Mouse (Mus musculus) ES-Bruce4 (cell line): ENCODE results near the gene Card11. TPM values are rescaled to one million over a fixed set of nuclear protein-coding genes. Genes with fewer than 3 reads are reported as not detected.

Source experiments
- H3K27ac ChIP-seq: 2 replicates; pipeline ENCODE4 v1.5.1; 2012; ENCODE audit warnings: low read length, inconsistent platforms; ENCODE audit not compliant: insufficient read depth
- H3K27me3 ChIP-seq: 2 replicates; pipeline ENCODE4 v1.6.1; 2012; ENCODE audit warnings: mild to moderate bottlenecking, low read length, inconsistent platforms; ENCODE audit not compliant: control insufficient read depth, poor library complexity, insufficient read depth, severe bottlenecking
- H3K36me3 ChIP-seq: 2 replicates; pipeline ENCODE4 v1.6.1; 2012; ENCODE audit warnings: inconsistent platforms, mild to moderate bottlenecking, low read length, moderate library complexity; ENCODE audit not compliant: control insufficient read depth, poor library complexity, insufficient read depth, severe bottlenecking
- H3K4me1 ChIP-seq: one replicate; pipeline ENCODE4 v1.8.1; 2011; ENCODE audit warnings: low read length; ENCODE audit not compliant: control insufficient read depth, insufficient read depth
- H3K4me3 ChIP-seq: 2 replicates; pipeline ENCODE4 v1.5.1; 2011; ENCODE audit warnings: low read depth, mild to moderate bottlenecking, low read length
- H3K9ac ChIP-seq: 2 replicates; pipeline ENCODE4 v1.6.1; 2012; ENCODE audit warnings: low read depth, mild to moderate bottlenecking, inconsistent platforms; ENCODE audit not compliant: poor library complexity, severe bottlenecking
- H3K9me3 ChIP-seq: replicated peaks from 2 replicates; pipeline ENCODE4 v1.6.1; 2012; ENCODE audit warnings: mild to moderate bottlenecking, low read length, inconsistent platforms; ENCODE audit not compliant: control insufficient read depth, poor library complexity, insufficient read depth, severe bottlenecking
- CTCF ChIP-seq: IDR thresholded peaks from one replicate; pipeline ENCODE4 v1.8.1; 2011; ENCODE audit warnings: low read depth, low read length
- EP300 ChIP-seq: IDR thresholded peaks from 2 replicates; pipeline ENCODE4 v1.6.1; 2011; ENCODE audit warnings: low read depth, low read length; ENCODE audit not compliant: insufficient read depth
- POLR2A ChIP-seq: IDR thresholded peaks from one replicate; pipeline ENCODE4 v1.8.1; 2011; ENCODE audit warnings: low read length; ENCODE audit not compliant: insufficient read depth
- polyA plus RNA-seq: library from polyadenylated mRNA; stranded (reverse); fragments of >200 nt; gene quantifications from 2 replicates; pipeline ENCODE4 v1.2.4, GENCODE M21; 2011; ENCODE audit warnings: low read depth; ENCODE audit not compliant: missing spikeins, insufficient read depth, insufficient read length

Card11 gene
- polyA plus RNA-seq, 1 experiment = not detected

- H3K36me3 ChIP-seq = no peaks in the 10 kb centered on the region
- no peaks in the 10 kb centered on the region for H3K9me3 ChIP-seq
- H3K27ac ChIP-seq = no peak overlapping the region
- H3K4me1 ChIP-seq = no peaks in the 10 kb centered on the region
- no peak overlapping the region for H3K9ac ChIP-seq
- TF ChIP-seq EP300 (no peak), CTCF (no peak), POLR2A (no peak)
- no peaks in the 10 kb centered on the region for H3K27me3 ChIP-seq
- H3K4me3 ChIP-seq = no peak overlapping the region
Observed at GRCm38 (mm10) chr5:140841942-140842341, 158.4 kb downstream of the Card11 start.

GRCm38 (mm10) chr5:140831064-140831431 is 169.3 kb downstream of the Card11 start:
- Histone ChIP-seq H3K9me3 (no peaks in the 10 kb centered on the region), H3K36me3 (0 out of 2 replicates have a peak, but pooled peaks cover 3% of the 10 kb centered on the region), H3K4me3 (no peak overlapping the region), H3K27me3 (no peaks in the 10 kb centered on the region), H3K4me1 (peaks cover 2% of the 10 kb centered on the region), H3K9ac (no peak overlapping the region), H3K27ac (no peak overlapping the region)
- TF ChIP-seq EP300 (no peak), CTCF (no peak), POLR2A (no peak)

- H3K4me1 ChIP-seq = peaks cover 2% of the 10 kb centered on the region
- H3K27ac ChIP-seq = no peak within 1 kb of the TSS
- no peak for TF ChIP-seq EP300
- TF ChIP-seq POLR2A = peak; percentile 91
- no peak for TF ChIP-seq CTCF
- peak within 1 kb of the TSS; percentile 66 for H3K9ac ChIP-seq
- no peaks in the 10 kb centered on the region for H3K9me3 ChIP-seq
- H3K36me3 ChIP-seq = 0 out of 2 replicates have a peak, but pooled peaks cover 3% of the 10 kb centered on the region
- no peaks in the 10 kb centered on the region for H3K27me3 ChIP-seq
- H3K4me3 ChIP-seq = peak within 1 kb of the TSS; percentile 78
Observed at GRCm38 (mm10) chr5:140830314-140831063, 169.9 kb downstream of the Card11 start, which contains the start of gene Gna12. TSS of gene Gna12 (minus strand) at chr5:140830431.

GRCm38 (mm10) chr5:140829911-140830294 is 170.5 kb downstream of the Card11 start:
- 0 out of 2 replicates have a peak, but pooled peaks cover 3% of the 10 kb centered on the region for H3K36me3 ChIP-seq
- no peak overlapping the region for H3K27ac ChIP-seq
- peak overlapping the region; percentile 78 for H3K4me3 ChIP-seq
- peaks cover 2% of the 10 kb centered on the region for H3K4me1 ChIP-seq
- TF ChIP-seq POLR2A (no peak), CTCF (no peak), EP300 (no peak)
- H3K27me3 ChIP-seq = no peaks in the 10 kb centered on the region
- no peaks in the 10 kb centered on the region for H3K9me3 ChIP-seq
- H3K9ac ChIP-seq = peak overlapping the region; percentile 66

GRCm38 (mm10) chr5:140829081-140829910 is 171.1 kb downstream of the Card11 start:
- TF ChIP-seq CTCF (no peak), EP300 (no peak), POLR2A (no peak)
- Histone ChIP-seq H3K4me3 (peak overlapping the region; percentile 78), H3K36me3 (0 out of 2 replicates have a peak, but pooled peaks cover 3% of the 10 kb centered on the region), H3K9me3 (no peaks in the 10 kb centered on the region), H3K27me3 (no peaks in the 10 kb centered on the region), H3K4me1 (peaks cover 2% of the 10 kb centered on the region), H3K27ac (no peak overlapping the region), H3K9ac (peak overlapping the region; percentile 66)

- Histone ChIP-seq H3K9me3 (no peaks in the 10 kb centered on the region), H3K27ac (no peak overlapping the region), H3K9ac (no peak overlapping the region), H3K4me3 (no peak overlapping the region), H3K27me3 (no peaks in the 10 kb centered on the region), H3K36me3 (0 out of 2 replicates have a peak, but pooled peaks cover 3% of the 10 kb centered on the region), H3K4me1 (peaks cover 2% of the 10 kb centered on the region)
- TF ChIP-seq CTCF = no peak
- no peak for TF ChIP-seq POLR2A
Observed at GRCm38 (mm10) chr5:140828363-140828762, 172.0 kb downstream of the Card11 start.
